Mouse (Mus musculus): Measurements from ENCODE around the gene Rbfox2. TPM values are rescaled to one million over a fixed set of nuclear protein-coding genes. Genes with fewer than 3 reads are reported as not detected.

Gene Rbfox2
- polyA plus RNA-seq, 2 experiments: 94.7 to 189 TPM

DNA sequence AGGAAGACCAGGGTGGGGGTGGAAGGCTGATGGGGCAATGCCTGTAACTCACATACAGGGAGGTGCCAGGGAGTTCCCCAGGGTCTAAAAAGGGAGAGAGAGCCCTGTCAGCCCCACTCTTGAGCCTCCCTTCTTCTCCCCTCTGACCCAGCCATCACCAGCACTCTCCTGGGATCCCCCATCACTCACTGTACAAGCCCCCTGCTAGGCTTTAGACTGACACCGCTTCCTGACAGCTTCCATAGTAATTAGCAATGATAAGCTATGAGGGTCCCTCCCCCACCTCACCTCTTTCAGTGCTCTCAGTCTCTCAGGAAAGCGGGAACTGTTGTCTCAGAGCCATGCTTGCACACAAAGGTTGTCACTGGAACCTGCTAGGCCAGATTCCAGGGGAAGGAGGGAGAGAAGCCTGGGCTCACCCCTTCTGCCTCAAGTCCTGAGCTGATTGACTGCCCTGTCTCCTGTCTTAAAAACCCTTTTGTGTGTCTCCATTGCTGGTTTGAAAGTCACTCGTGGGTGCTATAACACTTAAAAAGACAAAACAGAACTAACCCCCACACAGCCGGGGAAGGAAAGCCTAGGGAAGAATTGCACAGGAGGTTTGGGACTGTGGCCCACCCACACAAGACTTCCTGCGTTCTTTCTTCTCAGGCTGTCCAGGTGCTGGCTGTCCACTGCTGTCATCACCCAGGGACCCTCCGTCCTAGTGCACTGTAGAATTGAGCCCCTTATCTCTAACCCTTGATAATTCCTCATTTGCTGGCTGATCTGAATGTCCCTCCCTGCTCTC lies 250.6 kb downstream of the Rbfox2 start:
- no peak overlapping the region for H3K27ac ChIP-seq (replicated peaks; ENCODE audit: low read depth, low read length)
- DNase-seq (ENCODE audit: low spot score) (no peak), ATAC-seq (ENCODE audit: low FRiP score, low read depth) (no peak)
- no peaks in the 10 kb centered on the region for H3K36me3 ChIP-seq (ENCODE audit: control insufficient read depth, insufficient read depth, low read length)
- no peaks in the 10 kb centered on the region; the same call in 1 of the 2 replicates for H3K4me1 ChIP-seq (ENCODE audit: control insufficient read depth, insufficient read depth, low read length)
- 0 out of 2 replicates have a peak, but pooled peaks cover 3% of the 10 kb centered on the region for H3K9me3 ChIP-seq (ENCODE audit: control insufficient read depth, low read length)
- no peak overlapping the region for H3K9ac ChIP-seq (ENCODE audit: low read depth, low read length, severe bottlenecking)
- WGBS: 45% methylated on average over 6 of the region's 6 CpGs
- H3K4me3 ChIP-seq (replicated peaks; ENCODE audit: low read length): no peak overlapping the region
- TF ChIP-seq POLR2A (IDR thresholded peaks at IDR 0.05; ENCODE audit: borderline replicate concordance, extremely low read depth, insufficient read depth, insufficient read length): no peak
- no peaks in the 10 kb centered on the region for H3K27me3 ChIP-seq (ENCODE audit: control insufficient read depth, insufficient read depth, low read length)
- no peak overlapping the region for H3K4me2 ChIP-seq (replicated peaks; ENCODE audit: low read depth, low read length, severe bottlenecking)

DNA sequence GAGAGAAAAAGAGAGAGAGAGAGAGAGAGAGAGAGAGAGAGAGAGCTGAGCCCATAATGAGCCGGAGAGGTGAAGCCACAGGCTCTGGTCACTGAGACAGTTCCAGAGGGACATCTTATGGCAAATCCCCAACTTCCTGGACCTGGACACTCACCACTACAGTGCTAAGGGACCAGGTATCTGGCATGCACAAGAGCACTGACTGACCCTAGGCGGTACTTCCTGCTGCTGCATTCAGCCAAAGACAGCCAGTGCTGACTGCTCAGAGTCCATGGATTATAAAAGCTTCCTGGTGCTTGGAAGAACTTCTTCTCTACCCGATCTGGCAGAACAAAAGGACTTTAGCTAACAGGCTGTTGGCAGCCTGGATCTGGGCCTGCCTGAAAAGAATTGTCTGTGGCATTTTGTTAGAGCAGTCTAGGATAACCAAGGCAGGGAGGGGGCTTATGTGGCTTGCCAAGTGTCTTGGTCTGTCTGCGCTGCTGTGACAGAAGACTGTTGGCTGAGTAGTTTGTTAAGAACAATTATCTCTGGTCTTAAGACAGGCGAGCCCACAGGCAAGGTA lies 252.1 kb downstream of the Rbfox2 start:
- Histone ChIP-seq H3K4me3 (replicated peaks; ENCODE audit: low read length) (no peak overlapping the region), H3K9me3 (ENCODE audit: control insufficient read depth, low read length) (0 out of 2 replicates have a peak, but pooled peaks cover 3% of the 10 kb centered on the region), H3K4me1 (ENCODE audit: control insufficient read depth, insufficient read depth, low read length) (no peaks in the 10 kb centered on the region; the same call in 1 of the 2 replicates), H3K9ac (ENCODE audit: low read depth, low read length, severe bottlenecking) (no peak overlapping the region), H3K27ac (replicated peaks; ENCODE audit: low read depth, low read length) (no peak overlapping the region), H3K36me3 (ENCODE audit: control insufficient read depth, insufficient read depth, low read length) (no peaks in the 10 kb centered on the region), H3K27me3 (ENCODE audit: control insufficient read depth, insufficient read depth, low read length) (no peaks in the 10 kb centered on the region), H3K4me2 (replicated peaks; ENCODE audit: low read depth, low read length, severe bottlenecking) (no peak overlapping the region)
- 64% methylated on average over 5 of the region's 5 CpGs for WGBS
- DNase-seq (ENCODE audit: low spot score): no peak
- no peak for TF ChIP-seq POLR2A (IDR thresholded peaks at IDR 0.05; ENCODE audit: borderline replicate concordance, extremely low read depth, insufficient read depth, insufficient read length)
- ATAC-seq (ENCODE audit: low FRiP score, low read depth): no peak

DNA sequence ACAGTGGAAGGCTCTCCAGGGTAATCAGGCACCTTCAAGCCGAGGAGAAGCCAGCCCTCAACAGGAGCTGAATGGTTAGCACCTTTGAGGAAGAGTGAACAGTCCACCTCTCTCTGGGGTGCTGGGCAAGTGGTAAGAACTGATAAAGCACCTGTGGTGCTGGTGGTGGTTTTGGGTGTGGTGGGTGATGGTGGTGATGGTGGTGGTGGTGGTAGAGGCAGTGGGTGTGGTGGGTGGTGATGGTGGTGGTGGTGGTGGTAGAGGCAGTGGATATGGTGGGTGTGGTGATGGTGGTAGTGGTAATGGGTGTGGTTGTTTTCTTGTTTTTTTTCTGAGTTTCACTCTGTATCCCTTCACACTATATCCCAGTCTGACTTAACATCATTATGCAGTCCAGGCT lies 253.8 kb downstream of the Rbfox2 start:
- H3K9ac ChIP-seq (ENCODE audit: low read depth, low read length, severe bottlenecking): no peak overlapping the region
- H3K36me3 ChIP-seq (ENCODE audit: control insufficient read depth, insufficient read depth, low read length): no peaks in the 10 kb centered on the region
- no peaks in the 10 kb centered on the region; the same call in 1 of the 2 replicates for H3K4me1 ChIP-seq (ENCODE audit: control insufficient read depth, insufficient read depth, low read length)
- H3K27me3 ChIP-seq (ENCODE audit: control insufficient read depth, insufficient read depth, low read length): no peaks in the 10 kb centered on the region
- no peaks in the 10 kb centered on the region for H3K9me3 ChIP-seq (ENCODE audit: control insufficient read depth, low read length)
- H3K4me3 ChIP-seq (replicated peaks; ENCODE audit: low read length): no peak overlapping the region
- 75% methylated on average over 1 of the region's 1 CpGs for WGBS
- DNase-seq (ENCODE audit: low spot score) (no peak), ATAC-seq (ENCODE audit: low FRiP score, low read depth) (no peak)
- no peak for TF ChIP-seq POLR2A (IDR thresholded peaks at IDR 0.05; ENCODE audit: borderline replicate concordance, extremely low read depth, insufficient read depth, insufficient read length)
- H3K4me2 ChIP-seq (replicated peaks; ENCODE audit: low read depth, low read length, severe bottlenecking): no peak overlapping the region
- H3K27ac ChIP-seq (replicated peaks; ENCODE audit: low read depth, low read length): no peak overlapping the region

DNA sequence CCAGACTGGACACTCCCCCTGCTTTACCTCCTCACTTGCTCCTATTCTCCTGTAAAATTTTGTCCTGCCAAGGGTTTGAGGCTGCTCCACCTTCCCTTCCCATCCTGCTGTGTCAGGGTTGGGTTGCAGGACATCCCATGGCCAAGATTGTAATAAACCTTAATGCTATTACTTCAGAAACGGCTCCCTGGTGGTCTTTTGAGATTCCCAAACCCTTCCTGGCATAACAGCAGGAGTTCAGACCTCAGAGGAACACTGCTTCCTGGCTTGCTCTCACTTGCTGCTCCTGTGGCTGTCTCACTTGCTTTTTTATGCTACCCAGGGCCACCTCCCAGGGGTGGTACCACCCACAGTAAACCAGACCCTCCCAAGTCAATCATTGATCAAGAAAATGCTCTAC lies 254.6 kb downstream of the Rbfox2 start:
- Histone ChIP-seq H3K9ac (ENCODE audit: low read depth, low read length, severe bottlenecking) (no peak overlapping the region), H3K9me3 (ENCODE audit: control insufficient read depth, low read length) (no peaks in the 10 kb centered on the region), H3K4me2 (replicated peaks; ENCODE audit: low read depth, low read length, severe bottlenecking) (no peak overlapping the region), H3K27me3 (ENCODE audit: control insufficient read depth, insufficient read depth, low read length) (no peaks in the 10 kb centered on the region), H3K4me3 (replicated peaks; ENCODE audit: low read length) (no peak overlapping the region), H3K27ac (replicated peaks; ENCODE audit: low read depth, low read length) (no peak overlapping the region), H3K4me1 (ENCODE audit: control insufficient read depth, insufficient read depth, low read length) (no peaks in the 10 kb centered on the region; the same call in 1 of the 2 replicates), H3K36me3 (ENCODE audit: control insufficient read depth, insufficient read depth, low read length) (no peaks in the 10 kb centered on the region)
- ATAC-seq (ENCODE audit: low FRiP score, low read depth) (no peak), DNase-seq (ENCODE audit: low spot score) (no peak)
- no peak for TF ChIP-seq POLR2A (IDR thresholded peaks at IDR 0.05; ENCODE audit: borderline replicate concordance, extremely low read depth, insufficient read depth, insufficient read length)
- 15% methylated on average over 1 of the region's 1 CpGs for WGBS

DNA sequence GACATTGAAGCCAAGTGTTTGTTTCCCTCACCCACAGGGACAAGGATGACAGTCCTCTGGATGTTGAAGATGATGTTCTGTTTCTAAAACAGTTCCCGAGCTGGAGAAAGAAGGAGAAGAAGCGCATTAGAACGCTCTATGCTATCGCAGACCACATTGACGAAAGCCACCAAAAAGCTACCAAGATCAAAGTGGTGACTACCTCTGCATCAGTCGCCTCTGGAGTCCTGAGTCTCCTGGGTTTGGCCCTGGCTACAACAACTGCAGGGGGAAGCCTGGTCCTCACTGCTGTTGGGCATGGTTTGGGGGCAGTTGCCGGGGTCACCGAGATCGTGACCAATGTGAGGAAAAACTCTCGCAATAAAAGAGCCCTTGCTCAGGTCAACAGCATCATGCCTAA lies 256.2 kb downstream of the Rbfox2 start, which contains the start of gene Mb:
Gene Mb (minus strand): TSS at position 101 of the 400 bp plus-strand sequence.
- H3K4me3 ChIP-seq (replicated peaks; ENCODE audit: low read length): no peak within 1 kb of the TSS
- ATAC-seq (ENCODE audit: low FRiP score, low read depth): no peak
- DNase-seq (ENCODE audit: low spot score): no peak
- no peak within 1 kb of the TSS for H3K4me2 ChIP-seq (replicated peaks; ENCODE audit: low read depth, low read length, severe bottlenecking)
- no peaks in the 10 kb centered on the region for H3K4me1 ChIP-seq (ENCODE audit: control insufficient read depth, insufficient read depth, low read length)
- no peak for TF ChIP-seq POLR2A (IDR thresholded peaks at IDR 0.05; ENCODE audit: borderline replicate concordance, extremely low read depth, insufficient read depth, insufficient read length)
- H3K36me3 ChIP-seq (ENCODE audit: control insufficient read depth, insufficient read depth, low read length): no peaks in the 10 kb centered on the region
- no peak within 1 kb of the TSS for H3K9ac ChIP-seq (ENCODE audit: low read depth, low read length, severe bottlenecking)
- no peaks in the 10 kb centered on the region for H3K27me3 ChIP-seq (ENCODE audit: control insufficient read depth, insufficient read depth, low read length)
- no peaks in the 10 kb centered on the region for H3K9me3 ChIP-seq (ENCODE audit: control insufficient read depth, low read length)
- WGBS: 90% methylated on average over 10 of the region's 10 CpGs
- no peak within 1 kb of the TSS for H3K27ac ChIP-seq (replicated peaks; ENCODE audit: low read depth, low read length)
